Mouse (Mus musculus) heart, embryonic 14.5 days (tissue): Measurements from ENCODE around the gene Srsf2. TPM values are rescaled to one million over a fixed set of nuclear protein-coding genes. Genes with fewer than 3 reads are reported as not detected.

Experiments
- ATAC-seq: fragments of 200-750 bp; cut with Nextera tagmentation; 2 replicates; pipeline ENCODE4 v1.8.0; 2017; ENCODE audit warnings: low read depth, moderate TSS enrichment; ENCODE audit not compliant: insufficient number of reproducible peaks, insufficient read depth, low FRiP score
- H3K27ac ChIP-seq, 2 experiments: fragments of 200-500 bp in 1 of 2; fragments of 300-500 bp in 1 of 2; sonication (generic) in 1 of 2; replicated peaks in 1 of 2; 2 replicates each; pipeline ENCODE4 v1.5.1; 2012 to 2014; ENCODE audit warnings: low read depth in 2 of 2, low read length in 2 of 2, control low read depth in 1 of 2, mild to moderate bottlenecking in 1 of 2, mixed read lengths in 1 of 2; ENCODE audit not compliant: control insufficient read depth in 1 of 2, insufficient read depth in 1 of 2
- H3K27me3 ChIP-seq: fragments of 300-500 bp; sonication (generic); 2 replicates; pipeline ENCODE4 v1.6.1; 2014; ENCODE audit warnings: mild to moderate bottlenecking, low read length, control low read depth; ENCODE audit not compliant: control insufficient read depth, insufficient read depth
- H3K36me3 ChIP-seq: fragments of 300-500 bp; sonication (generic); 2 replicates; pipeline ENCODE4 v1.6.1; 2014; ENCODE audit warnings: mild to moderate bottlenecking, control low read depth, low read length, mixed read lengths; ENCODE audit not compliant: control insufficient read depth, insufficient read depth
- H3K4me1 ChIP-seq, 2 experiments: fragments of 200-500 bp in 1 of 2; fragments of 300-500 bp in 1 of 2; sonication (generic) in 1 of 2; 2 replicates each; pipeline ENCODE4 v1.6.1; 2012 to 2014; ENCODE audit warnings: low read length in 2 of 2, control low read depth in 1 of 2, mixed read lengths in 1 of 2; ENCODE audit not compliant: control insufficient read depth in 2 of 2, insufficient read depth in 2 of 2
- H3K4me2 ChIP-seq: fragments of 300-500 bp; sonication (generic); 2 replicates; pipeline ENCODE4 v1.6.1; 2014; ENCODE audit warnings: mild to moderate bottlenecking, low read length
- H3K4me3 ChIP-seq, 2 experiments: fragments of 200-500 bp in 1 of 2; fragments of 300-500 bp in 1 of 2; sonication (generic) in 1 of 2; 2 replicates each; pipeline ENCODE4 v1.5.1; 2012 to 2014; ENCODE audit warnings: low read length in 2 of 2, mild to moderate bottlenecking in 2 of 2, control low read depth in 1 of 2, low read depth in 1 of 2, moderate library complexity in 1 of 2; ENCODE audit not compliant: control insufficient read depth in 1 of 2, insufficient read depth in 1 of 2
- H3K9ac ChIP-seq: fragments of 300-500 bp; sonication (generic); 2 replicates; pipeline ENCODE4 v1.6.1; 2014; ENCODE audit warnings: mild to moderate bottlenecking, low read length
- H3K9me3 ChIP-seq: fragments of 300-500 bp; sonication (generic); 2 replicates; pipeline ENCODE4 v1.6.1; 2016; ENCODE audit warnings: low read length, control low read depth; ENCODE audit not compliant: control insufficient read depth
- WGBS: fragments of 180-500 bp; shearing (Covaris S2); extraction: QIAGEN DNeasy Blood & Tissue Kit; methylation state at CpG from one replicate; pipeline ENCODE4 v1.1.7; 2014; 5-methylcytosine and 5-hydroxymethylcytosine counted together
- polyA plus RNA-seq: library from polyadenylated mRNA; unstranded; fragments of >200 nt; fragmentation: Nextera tagmentation; extraction: Ambion mirVana; gene quantifications from 2 replicates; pipeline ENCODE4 v1.2.1, GENCODE M21; 2014

Gene Srsf2
- polyA plus RNA-seq, 1 experiment from 2014 or later = 569 TPM

DNA sequence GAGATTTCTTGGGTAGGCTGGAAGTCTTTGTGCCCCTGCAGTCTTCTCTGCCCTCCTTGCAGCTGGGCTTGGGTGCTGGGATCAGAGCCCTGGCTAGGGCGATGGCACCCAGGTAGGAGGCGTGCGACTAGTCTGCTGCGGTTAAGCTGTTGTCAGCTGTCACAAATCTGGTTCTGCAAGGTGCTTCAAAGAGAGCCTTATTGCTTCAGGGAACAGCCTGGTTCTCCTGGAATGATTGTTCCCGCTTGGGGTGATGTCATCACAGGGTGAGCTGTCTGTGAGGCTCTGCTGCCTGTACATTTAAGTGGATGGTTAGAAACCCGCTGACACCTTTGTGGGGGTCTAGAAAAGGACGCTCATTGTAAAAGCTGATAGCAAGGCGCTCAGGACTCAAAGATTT is 16.3 kb upstream of the Srsf2 start:
- no peaks in the 10 kb centered on the region for H3K27me3 ChIP-seq
- peaks cover 74% of the 10 kb centered on the region for H3K36me3 ChIP-seq
- no peak for ATAC-seq
- H3K4me3 ChIP-seq = no peak overlapping the region
- H3K4me2 ChIP-seq = no peak overlapping the region
- peaks cover 6 to 15% of the 10 kb centered on the region in 2 experiments for H3K4me1 ChIP-seq
- H3K27ac ChIP-seq = no peak overlapping the region
- no peaks in the 10 kb centered on the region for H3K9me3 ChIP-seq
- 62% methylated on average over 8 of the region's 8 CpGs for WGBS
- H3K9ac ChIP-seq = no peak overlapping the region

DNA sequence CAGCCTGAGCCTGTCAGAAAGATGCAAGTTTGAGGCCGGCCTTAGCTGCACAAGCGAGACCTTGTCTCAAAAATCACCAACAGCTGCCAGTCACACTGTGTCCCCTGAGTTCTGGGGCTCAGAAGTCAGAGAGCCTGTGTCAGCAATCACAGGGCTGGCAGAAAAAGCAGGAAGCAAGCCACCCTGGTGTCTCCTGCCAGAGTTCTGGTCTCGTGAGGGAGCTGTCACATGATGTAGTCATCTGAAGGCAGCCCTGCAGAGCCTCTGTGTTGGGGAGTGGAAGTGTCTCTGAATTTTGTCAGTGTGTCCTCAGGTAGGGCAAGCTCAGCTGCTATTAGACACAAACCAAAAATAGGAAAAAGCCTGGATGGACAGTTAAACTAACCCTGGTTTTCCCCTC is 15.2 kb upstream of the Srsf2 start:
- Histone ChIP-seq H3K36me3 (peaks cover 71% of the 10 kb centered on the region), H3K9ac (no peak overlapping the region), H3K4me2 (no peak overlapping the region), H3K9me3 (no peaks in the 10 kb centered on the region), H3K4me3 (no peak overlapping the region), H3K4me1 (peaks cover 13 to 22% of the 10 kb centered on the region in 2 experiments), H3K27me3 (no peaks in the 10 kb centered on the region), H3K27ac (peak overlapping the region; percentile 17 to 46)
- 45% methylated on average over 3 of the region's 3 CpGs for WGBS
- no peak for ATAC-seq

- H3K4me2 ChIP-seq = no peak overlapping the region
- H3K9me3 ChIP-seq = no peaks in the 10 kb centered on the region
- WGBS = 70% methylated on average over 12 of the region's 12 CpGs
- H3K9ac ChIP-seq = no peak overlapping the region
- H3K27ac ChIP-seq = no peak overlapping the region
- no peaks in the 10 kb centered on the region for H3K27me3 ChIP-seq
- H3K4me1 ChIP-seq = peaks cover 13 to 22% of the 10 kb centered on the region in 2 experiments
- no peak for ATAC-seq
- no peak overlapping the region for H3K4me3 ChIP-seq
- H3K36me3 ChIP-seq = peaks cover 71% of the 10 kb centered on the region
Observed at GRCm38 (mm10) chr11:116865945-116866585, 13.2 kb upstream of the Srsf2 start.

- Histone ChIP-seq H3K36me3 (peaks cover 79% of the 10 kb centered on the region), H3K9ac (0 out of 2 replicates have a peak overlapping the region, but pooled peaks have one; percentile 21), H3K4me2 (no peak overlapping the region), H3K27me3 (no peaks in the 10 kb centered on the region), H3K9me3 (no peaks in the 10 kb centered on the region), H3K27ac (peak overlapping the region; percentile 79 to 84), H3K4me3 (no peak overlapping the region), H3K4me1 (peaks cover 13 to 22% of the 10 kb centered on the region in 2 experiments)
- 12% methylated on average over 10 of the region's 10 CpGs for WGBS
- peak; percentile 46; the same call in 1 of the 2 replicates for ATAC-seq
Observed at GRCm38 (mm10) chr11:116864444-116864843, 11.6 kb upstream of the Srsf2 start.

- H3K9me3 ChIP-seq = no peaks in the 10 kb centered on the region
- H3K36me3 ChIP-seq = peaks cover 56% of the 10 kb centered on the region
- H3K4me2 ChIP-seq = no peak overlapping the region; the same call in 1 of the 2 replicates
- H3K4me1 ChIP-seq = peaks cover 2 to 15% of the 10 kb centered on the region in 2 experiments; a peak in 2 of 4 replicates
- no peak overlapping the region for H3K4me3 ChIP-seq
- ATAC-seq = no peak
- no peaks in the 10 kb centered on the region for H3K27me3 ChIP-seq
- peak overlapping the region; percentile 45 to 51; a peak in 2 of 4 replicates for H3K27ac ChIP-seq
- WGBS = 21% methylated on average over 12 of the region's 12 CpGs
- H3K9ac ChIP-seq = peak overlapping the region; percentile 8; the same call in 1 of the 2 replicates
Observed at GRCm38 (mm10) chr11:116857183-116857850, 4.4 kb upstream of the Srsf2 start.

- H3K4me2 ChIP-seq = peak overlapping the region; percentile 70
- peak overlapping the region; percentile 99 to 100 for H3K27ac ChIP-seq
- H3K9ac ChIP-seq = peak overlapping the region; percentile 99
- H3K4me3 ChIP-seq = peak overlapping the region; percentile 92 to 98
- ATAC-seq = no peak
- peaks cover 2 to 26% of the 10 kb centered on the region in 2 experiments; a peak in 2 of 4 replicates for H3K4me1 ChIP-seq
- no peaks in the 10 kb centered on the region for H3K9me3 ChIP-seq
- WGBS = 23% methylated on average over 10 of the region's 10 CpGs
- H3K27me3 ChIP-seq = no peaks in the 10 kb centered on the region
- H3K36me3 ChIP-seq = peaks cover 53% of the 10 kb centered on the region
Observed at GRCm38 (mm10) chr11:116854279-116854678, 1.4 kb upstream of the Srsf2 start.

GRCm38 (mm10) chr11:116853512-116853928 is 626 bp upstream of the Srsf2 start:
- Histone ChIP-seq H3K36me3 (peaks cover 53% of the 10 kb centered on the region), H3K4me2 (peak overlapping the region; percentile 70), H3K9me3 (no peaks in the 10 kb centered on the region), H3K27ac (peak overlapping the region; percentile 99 to 100), H3K9ac (peak overlapping the region; percentile 99), H3K4me3 (peak overlapping the region; percentile 92 to 98), H3K4me1 (peaks cover 2 to 26% of the 10 kb centered on the region in 2 experiments; a peak in 2 of 4 replicates), H3K27me3 (no peaks in the 10 kb centered on the region)
- peak; percentile 85 for ATAC-seq
- WGBS = under 1% methylated on average over 36 of the region's 36 CpGs
